Mouse (Mus musculus) liver, postnatal 0 days (tissue): ENCODE results near the gene Runx3.

Experiments used
- CTCF ChIP-seq: sonication (generic); IDR thresholded peaks from 2 replicates; pipeline ENCODE4 v1.5.1; 2016; ENCODE audit warnings: antibody characterized with exemption, low read depth
- EP300 ChIP-seq: IDR thresholded peaks from 2 replicates; pipeline ENCODE4 v1.6.1; 2016; ENCODE audit warnings: antibody characterized with exemption, low read depth, mild to moderate bottlenecking

- TF ChIP-seq CTCF (peak; percentile 68), EP300 (no peak)
These were observed 58.6 kb downstream of the Runx3 start for GRCm38 (mm10) chr4:135179077-135179481.
